Mouse (Mus musculus) retina, postnatal 1 day (tissue): Measurements from ENCODE around the gene Epas1.

Experiments
- DNase-seq: peaks from one replicate; pipeline ENCODE4 v3.0.0-alpha.2; 2012

The Epas1 gene

DNA sequence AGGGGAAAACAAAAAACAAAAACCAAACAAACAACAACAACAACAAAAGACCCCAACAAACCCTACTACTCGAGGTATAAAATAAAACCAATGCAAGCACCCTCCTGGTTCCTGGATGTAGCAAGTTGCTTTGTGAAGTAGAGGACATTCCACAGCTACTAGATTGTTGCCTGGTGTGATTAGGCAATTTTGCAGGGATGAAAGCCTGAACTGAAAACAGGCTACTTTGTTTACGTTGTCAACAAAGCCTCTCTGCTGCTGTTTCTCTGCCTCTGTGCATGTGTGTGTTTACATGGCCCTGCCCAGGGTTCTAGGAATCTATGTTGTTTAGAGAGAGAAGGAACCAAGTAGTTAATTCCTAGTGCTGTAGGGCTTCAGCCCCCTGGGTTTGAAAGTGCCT lies 4.1 kb downstream of the Epas1 start:
- no peak for DNase-seq

DNA sequence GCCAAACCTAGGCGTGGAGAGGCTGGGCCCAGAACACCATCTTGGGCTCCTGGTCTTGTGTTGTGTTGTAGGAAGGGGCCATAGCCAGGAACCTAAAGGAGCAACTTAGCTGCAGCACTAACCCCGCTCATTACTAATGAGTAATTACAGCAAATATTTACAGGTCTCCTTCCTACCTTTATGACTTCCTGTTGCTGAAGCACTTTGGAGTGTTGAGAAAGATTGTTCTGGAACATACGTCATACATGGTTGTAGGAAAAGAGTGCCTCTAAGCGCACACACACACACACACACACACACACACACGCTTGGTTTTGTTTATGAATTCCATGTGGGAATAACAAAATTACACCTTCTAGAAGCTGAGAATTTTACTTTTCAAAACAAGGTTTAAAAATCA lies 8.4 kb downstream of the Epas1 start:
- DNase-seq: no peak

DNA sequence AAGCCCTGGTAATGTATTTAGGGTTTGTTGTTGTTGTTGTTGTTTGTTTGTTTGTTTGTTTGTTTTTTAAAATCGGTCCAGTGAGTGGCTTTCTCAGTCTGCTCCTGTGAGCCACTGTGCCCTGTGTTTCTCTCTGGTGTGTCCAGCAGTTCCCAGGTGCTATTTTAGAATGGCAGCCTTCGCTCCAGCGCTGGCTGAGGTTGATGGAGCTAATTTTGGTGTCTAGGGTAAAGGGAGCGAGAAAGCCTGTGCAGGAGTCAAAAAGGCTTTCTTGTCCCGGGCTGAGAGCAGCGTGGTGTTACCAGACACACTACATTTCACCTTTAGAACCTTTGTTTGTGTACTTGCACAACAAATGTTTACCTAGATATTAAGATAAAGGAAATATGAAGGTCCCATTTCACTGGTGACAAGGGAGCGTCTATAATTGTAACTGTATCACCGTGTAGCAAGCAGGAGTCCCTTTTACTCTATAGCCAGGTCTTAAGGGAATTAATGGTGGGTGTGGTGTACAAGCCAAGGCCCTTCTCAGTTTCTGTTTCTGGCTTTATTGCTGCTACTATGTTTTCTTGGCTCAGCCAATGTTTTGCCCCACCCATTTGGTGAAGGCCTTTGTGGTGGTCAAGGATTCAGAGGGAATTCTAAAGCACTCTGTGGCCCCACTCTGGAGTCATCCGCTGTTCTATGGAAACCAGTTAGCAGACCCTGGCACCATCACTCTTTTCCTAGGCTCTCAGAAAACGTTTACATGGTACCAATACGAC lies 9.2 kb downstream of the Epas1 start:
- no peak for DNase-seq

DNA sequence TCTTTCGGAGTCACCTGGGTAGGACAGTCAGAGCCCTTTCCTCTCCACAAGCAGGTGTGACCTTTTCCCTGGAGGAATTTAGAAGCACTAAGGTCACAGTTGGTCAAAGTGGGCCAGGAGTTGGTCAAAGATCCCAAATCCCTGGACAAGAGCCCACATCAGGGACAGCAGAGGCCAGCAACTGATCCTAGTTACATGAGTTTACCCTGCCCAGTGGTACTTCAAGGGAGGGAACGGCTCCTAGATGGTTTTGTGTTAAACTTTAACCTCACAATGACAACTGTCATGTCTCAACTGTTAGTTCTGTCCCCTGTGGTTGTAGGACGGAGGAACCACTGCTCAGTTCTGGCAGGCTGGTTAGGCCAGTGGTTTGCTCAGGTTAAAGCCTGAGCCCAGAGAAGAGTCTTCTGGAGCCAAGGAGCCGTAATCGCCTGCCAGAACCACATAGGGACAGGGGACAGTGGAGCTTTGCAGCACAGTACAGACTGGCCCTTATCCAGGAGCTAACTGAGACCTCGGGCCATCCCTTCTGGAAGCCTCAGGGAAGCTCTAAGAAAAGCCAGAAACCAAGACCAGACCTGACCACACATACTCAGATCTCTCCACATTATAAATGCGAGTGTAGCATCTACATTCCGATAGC lies 12.4 kb downstream of the Epas1 start:
- no peak for DNase-seq

DNA sequence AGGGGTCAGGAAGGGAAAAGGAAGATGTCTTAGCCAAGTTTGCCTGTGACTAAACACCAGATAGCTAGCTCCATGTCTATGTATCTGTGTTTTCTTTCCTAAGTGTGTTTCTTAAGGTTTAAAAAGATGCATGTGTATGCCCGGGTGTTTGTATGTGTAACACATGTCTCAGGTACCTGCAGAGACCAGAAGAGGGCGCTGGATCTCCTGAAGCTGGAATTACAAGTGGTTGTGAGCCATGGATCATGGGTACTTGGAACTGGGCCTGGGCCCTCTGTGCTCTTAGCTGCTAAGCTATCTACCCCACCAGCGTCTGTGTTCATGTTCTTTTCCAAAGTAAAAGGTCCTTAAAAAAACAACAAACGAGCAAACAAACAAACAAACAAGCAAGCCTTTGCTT lies 12.9 kb downstream of the Epas1 start:
- DNase-seq: no peak

DNA sequence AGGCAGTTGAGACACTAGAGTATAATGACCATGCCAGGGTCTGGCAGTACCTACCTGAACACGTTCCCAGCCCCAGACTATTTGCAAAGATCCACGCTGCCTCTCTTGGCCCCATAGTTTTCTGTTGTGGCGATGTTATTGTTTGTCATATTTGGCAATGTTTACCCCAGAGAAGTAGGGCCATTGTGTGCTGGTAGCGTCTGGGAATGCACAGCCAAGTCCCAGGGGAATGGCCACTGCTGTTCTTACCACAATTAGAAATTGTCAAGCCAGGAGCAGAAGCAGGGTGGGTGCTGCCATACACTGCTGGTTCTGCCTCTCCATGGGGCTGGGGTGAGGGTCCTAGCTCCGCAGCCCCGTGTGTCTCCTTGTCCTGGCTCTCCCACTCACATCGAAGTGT lies 15.1 kb downstream of the Epas1 start:
- DNase-seq: no peak

DNA sequence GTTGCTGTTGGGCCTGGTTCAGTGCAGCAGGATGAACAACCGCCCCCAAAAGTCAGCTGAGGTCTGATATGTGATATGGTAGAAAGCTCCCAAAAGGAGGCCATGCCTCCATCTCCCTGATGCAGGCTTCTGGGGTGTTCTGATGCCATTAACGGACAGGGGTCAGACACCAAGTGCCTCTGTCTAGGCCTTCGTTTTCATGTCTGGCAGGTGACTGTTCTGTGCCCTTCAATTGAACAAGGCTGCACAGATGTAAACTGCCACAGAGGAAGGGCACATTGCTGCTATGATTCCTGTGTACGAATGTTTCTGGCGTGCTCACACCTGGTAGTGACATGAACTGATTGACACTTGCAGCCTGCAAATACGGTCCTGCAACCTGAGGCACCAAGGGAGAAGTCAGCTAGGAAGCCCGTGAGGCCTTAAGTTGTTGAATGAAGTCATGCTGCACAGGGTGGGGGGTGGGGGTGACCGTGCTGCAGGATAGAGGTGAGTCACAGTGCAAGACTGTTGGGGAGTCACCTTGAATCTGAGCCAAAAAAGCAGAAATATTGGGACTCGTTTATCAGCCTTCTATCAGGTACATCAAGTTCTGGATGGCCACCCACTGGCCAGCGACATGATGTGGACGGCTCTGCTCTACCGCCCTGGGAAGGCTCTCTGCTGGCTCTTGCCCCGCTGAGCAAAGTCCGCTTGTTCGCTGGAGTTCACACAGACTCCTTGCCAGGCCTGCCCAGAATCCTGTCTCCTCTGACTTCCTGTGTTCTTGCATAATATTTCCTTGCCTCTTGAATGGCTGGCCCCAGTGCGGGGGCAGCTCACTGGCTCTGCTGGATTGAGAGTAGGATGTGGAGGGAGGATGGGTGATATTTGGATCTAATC lies 16.1 kb downstream of the Epas1 start:
- no peak for DNase-seq

DNA sequence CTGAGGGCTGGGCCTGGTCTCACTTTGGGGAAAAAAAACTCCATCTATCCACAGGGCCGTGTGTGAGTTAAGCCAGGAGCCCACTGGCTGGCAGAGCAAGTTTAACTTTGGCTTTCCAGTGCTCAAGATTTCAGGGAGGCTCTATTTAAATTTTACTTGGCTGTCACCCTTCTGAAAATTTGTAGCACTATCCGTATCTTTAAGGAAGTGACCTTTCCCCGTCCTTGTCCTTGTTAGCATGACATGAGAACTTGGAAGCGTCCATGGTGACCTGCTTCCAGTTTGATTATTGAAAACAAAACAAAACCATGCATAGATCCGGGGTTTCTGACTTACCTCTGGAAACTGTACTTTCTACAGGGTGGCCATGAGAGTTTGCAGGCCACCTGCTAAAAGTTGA lies 17.3 kb downstream of the Epas1 start:
- DNase-seq: no peak

DNA sequence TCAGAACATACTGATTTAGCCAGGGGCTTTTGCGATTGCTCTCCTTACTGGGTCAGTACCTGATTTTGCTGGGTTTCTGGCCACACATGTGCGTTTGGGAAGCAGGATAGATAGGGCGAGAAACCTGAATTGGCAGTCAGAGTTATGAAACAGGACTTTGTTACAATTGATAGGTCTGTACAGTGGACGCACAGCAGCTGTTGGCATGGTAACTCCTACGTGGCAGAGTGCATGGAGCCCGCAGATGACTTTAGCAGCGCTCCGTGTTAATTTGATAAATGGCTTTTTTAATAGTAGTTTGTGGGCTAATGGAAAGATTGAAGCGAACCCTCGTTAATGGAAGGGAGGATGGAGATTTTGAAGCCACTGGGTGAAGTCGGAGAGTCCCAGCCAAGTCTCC lies 18.5 kb downstream of the Epas1 start:
- no peak for DNase-seq

DNA sequence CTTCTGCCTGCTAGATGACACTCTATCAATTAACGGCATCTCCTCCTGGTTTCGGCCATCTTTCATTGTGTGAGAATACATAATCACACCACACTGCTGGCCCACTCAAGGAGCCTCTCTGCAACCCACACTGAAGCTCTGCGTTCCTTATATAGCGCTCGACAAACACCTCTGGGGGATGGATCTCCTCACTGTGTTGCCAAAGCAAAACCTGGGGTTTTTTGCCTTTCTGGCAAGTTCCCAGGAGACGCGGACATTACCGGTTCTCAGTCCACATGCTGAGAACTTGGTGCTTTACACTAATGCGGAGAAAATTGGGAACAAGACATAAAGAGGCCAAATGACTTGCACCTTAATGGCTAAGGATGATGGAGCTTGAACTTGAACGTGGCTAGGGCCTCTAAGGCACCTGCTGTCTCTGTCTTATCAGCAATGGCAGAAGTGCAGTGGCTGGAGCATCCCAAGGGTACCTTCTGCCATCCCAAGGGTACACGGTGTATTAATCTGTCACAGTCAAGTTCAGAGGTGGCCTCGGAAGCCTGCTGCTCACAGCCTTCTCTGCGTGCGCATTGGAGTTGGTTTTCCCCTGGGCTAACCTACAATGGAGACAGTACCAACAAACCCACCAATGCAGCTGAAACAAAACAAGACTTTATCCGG lies 19.6 kb downstream of the Epas1 start:
- no peak for DNase-seq

DNA sequence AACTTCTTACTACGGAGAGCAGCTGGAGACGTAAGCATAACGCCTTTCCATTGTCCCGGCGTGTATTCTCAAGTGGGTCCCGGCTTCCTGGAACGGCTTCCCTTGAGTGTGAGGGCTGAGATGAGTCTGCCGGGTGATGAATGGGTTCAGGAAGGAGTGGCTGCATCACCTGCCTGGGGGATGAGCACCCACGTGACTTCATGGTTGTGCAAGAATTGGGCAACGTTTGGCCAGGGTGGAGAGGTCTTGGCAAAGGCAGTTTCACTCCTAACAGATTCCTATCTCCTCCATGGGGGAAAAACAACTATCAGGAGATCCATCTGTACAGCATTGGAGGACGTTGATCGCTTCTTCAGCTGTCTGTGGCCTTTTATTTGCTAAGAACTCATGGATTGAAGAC lies 23.0 kb downstream of the Epas1 start:
- no peak for DNase-seq

DNA sequence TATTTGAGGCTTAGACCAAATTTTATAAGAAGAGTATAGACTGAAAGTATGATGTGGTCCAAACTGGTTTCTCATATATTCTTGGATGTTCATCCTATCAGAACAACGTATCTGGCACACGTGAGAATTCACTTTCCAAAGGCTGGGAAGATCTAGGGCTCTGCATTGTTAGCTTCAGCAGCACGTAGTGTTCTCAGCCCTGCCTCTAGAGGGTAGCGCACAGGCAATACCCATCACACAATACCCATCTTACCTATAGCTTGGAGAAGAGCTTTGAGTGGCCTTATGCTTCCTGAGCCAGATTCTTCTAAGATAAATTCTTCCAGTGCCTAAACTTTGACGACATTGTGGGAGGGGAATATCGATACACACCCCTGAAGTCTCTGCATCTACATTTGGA lies 24.6 kb downstream of the Epas1 start:
- no peak for DNase-seq

DNA sequence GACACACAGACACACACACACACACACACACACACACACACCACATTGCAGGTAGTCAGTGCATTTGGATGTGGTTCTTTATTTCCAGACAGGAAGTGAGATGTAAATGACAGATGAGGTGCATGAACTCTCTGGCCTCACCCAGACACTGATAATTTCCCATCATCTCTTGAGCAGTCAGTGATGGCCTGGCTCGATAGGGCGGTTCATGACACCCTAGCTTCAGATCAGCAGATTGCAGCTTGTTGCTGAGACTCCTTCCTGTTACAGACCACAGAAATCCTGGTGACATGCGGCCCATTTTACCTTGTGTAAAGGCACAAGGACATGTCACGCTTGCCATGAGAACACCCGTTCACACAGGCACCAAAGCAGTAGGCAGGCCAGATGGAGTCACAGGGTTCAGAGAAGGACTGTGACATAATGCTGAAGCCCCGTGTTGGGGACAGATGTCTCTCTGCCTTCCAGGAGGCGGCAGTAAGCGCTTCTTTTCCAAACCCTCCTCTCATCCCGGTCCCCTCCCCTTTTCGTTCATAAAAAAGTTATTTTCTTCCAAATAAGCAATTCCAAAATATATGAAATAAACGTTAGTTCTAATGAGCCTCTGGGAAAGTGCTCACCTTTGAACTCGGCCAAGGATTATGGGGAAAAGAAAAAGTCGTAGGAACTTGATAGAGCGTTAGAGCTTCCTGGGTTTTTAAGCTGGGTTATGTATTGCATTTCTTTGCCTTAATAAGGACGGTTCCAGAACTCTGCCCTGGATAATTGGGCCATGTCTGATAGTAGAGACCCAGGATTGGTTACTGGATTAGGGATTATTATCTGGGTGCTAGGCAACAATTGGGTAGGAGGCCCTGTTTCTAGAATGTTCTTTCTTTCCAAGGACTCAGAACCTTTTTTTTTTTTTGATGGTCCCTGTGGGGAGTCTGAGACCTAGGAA lies 26.0 kb downstream of the Epas1 start:
- no peak for DNase-seq

DNA sequence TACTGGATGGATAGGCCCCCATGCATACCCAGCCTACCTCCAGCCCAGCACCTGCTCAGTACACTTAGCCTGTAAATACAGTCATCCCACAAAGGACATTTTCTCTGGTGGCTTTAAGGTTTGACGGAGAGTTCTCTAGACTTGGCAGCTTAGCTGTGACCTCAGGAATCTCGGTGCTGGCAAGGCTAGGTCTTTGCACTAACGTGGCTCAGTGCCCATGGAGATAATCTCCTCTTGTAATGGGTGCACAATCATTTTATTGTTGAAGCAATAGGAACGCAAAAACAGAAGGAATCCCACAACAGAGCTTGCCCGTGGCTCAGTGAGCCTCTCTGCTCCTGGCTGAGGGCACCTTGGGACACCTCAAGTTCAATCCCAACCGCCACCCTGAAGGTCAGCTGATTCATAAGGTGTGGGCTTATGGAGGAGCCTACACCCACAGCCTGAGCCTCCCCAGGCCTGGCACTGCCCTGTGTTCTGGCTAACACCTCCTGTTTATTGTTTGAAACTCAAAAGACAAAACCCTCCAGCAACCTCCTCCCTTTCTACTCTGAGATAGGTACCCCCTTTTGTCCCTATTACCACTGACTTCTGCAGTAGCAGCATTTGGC lies 27.3 kb downstream of the Epas1 start:
- DNase-seq: no peak

DNA sequence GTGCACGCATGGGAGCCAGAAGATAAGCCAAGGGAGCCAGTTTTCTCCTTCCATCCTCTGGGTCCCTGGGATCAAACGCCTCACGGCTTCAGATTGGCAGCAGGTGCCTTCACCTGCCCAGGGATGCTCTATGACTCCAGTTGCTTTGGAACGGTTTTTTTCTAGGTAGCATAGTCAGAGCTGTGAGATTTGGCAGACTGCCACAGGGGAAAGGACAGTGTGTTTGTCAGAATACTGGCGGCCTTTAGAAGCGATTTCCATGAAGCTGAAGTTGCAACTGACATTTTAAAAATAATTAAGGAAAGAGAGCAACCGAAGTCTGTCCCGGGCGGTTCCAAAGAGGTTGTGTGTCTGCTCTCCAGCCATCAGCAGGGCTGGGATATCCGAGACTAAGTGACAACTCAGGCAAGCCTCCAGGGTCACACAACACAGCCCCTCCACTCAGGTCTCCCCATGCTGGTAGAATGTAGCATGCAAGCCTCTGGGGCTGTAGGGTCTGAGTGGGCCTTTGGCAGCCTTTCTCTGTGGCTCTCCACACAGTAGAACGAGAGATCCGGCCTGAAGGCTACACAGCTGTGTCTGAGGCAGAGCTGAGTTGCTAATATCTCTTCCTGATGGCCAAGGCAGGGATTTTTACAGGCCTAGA lies 28.4 kb downstream of the Epas1 start:
- DNase-seq: no peak

DNA sequence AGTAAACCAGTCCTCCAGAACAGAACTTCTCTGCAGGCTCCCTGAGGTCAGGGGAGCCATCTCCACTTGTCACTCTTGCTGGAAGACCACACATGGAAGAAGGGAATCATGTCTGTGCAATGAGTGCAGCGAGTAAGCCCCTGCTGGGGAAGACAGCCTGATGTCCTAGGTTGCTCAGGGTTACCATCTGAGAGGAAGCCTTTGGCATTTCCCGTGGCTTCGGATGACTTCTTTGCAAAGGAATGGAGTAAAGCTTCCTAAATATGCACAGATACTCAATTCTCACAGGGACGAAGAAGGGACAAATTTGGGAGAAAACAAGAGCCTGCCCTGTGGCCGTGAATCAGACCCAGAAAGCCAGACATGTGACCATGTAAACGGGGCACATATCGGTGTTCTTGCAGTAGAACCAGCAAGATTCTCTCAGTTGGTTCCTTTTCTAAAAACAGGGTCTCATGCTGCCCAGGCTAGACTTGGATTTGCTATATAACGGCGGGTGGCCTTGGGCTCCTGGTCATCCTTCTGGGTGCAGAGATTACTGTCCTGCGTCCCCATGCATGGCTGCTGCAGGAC lies 31.0 kb downstream of the Epas1 start:
- no peak for DNase-seq

DNA sequence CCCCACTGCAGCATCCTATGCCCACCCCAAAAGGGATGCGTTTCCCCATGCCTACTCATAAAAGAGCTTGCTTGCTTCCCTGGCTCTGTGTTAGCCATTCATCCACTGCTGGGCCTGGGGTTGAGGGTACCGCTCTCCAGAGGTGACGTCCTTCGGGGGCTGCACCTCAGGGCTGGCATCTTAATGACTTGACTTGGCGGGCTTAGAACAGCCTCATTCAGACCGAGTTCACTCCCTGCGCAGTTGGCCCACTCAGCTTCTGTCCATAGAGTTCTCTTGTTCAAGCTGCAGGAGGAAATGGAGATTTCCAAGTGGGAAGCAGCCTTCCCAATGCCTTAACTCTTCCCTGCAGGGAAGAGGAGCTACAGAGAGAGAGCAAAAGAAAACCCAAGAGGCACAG lies 32.1 kb downstream of the Epas1 start:
- no peak for DNase-seq

DNA sequence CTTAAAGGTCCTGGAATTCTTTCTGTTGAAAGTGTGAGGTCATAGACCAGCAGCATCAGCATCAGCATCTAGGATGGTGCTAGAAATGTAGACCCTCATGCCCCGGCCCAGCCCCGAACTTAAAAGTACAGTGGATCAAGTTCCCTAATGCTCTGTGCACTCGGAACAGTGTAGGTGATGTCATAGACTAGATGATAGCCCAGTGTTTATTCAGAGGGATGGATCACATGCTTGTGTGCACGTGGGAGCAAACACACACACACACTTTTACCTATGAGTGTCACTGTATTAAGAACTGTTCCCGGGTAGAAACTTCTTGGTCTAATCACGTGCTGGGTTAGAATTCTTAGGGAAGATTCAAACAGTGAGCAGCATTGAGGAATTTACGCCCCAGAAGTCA lies 33.0 kb downstream of the Epas1 start:
- no peak for DNase-seq

DNA sequence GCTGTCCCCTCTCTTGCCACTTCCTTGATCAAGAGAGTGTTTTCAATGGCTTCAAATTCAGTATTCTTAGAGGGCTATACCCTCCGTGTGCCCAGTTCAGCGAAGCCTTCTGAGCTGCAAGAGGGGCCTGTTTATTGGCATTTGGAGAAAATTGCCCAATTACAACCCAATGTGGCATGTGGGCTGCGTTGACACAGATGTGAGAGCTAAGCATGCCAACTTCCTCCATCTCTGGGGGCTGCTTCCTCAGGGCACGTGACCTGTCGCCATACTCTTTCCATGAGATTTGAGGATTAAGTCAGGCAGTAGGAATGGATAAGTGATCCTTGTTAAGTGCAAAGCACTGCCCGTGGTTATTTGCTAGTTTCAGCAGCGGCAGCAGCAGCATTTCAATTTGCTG lies 34.3 kb downstream of the Epas1 start:
- DNase-seq: no peak

DNA sequence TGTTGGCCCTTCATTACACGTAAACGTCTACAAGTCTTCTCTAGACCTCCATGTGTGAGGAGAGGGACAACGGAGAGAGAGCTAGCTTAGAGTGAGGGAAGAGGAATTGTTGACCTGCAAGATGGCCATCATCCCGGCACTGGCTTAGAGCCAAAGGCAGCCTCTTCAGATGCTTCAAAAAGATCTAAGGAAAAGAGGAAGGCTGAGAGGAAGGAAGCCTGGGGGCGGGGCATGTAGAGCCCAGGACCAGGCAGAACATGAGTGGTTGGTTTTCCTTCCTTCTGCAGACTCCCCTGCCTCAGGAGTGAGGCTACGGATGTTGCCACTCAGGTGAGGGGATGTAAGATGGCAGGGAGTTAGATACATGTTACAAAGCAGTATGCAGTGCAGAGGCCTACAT lies 34.8 kb downstream of the Epas1 start:
- no peak for DNase-seq

DNA sequence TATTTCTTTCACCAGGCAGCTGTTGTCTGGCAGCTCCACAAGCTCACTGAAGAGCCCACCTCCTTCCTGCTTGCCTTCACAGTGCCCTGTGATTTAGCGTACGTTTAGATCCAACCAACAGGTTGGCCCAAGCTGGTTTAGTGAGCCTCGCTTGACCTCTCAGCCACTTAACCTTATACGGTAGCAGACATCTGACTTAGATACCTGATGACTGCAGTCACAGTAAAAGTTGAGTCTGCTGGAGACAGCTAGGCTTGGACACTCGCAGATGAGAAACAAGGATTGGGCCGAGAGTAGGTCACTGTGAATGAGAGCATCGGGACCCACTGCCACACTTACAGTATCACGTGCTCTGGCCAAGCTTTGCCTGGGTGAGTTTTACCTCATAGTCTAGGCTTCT lies 38.4 kb downstream of the Epas1 start:
- no peak for DNase-seq
